Mouse (Mus musculus) heart, embryonic 14.5 days (tissue): ENCODE measurements at regions not wholly inside any gene's neighbourhood (a gene's known extent, or its start where the extent isn't known, plus 50 kb on each side); places are given as distances from the start of the nearest gene placed in this dataset.

Experiments
- ATAC-seq: fragments of 200-750 bp; cut with Nextera tagmentation; 2 replicates; pipeline ENCODE4 v1.8.0; 2017; ENCODE audit warnings: low read depth, moderate TSS enrichment; ENCODE audit not compliant: insufficient number of reproducible peaks, insufficient read depth, low FRiP score
- H3K27ac ChIP-seq, 2 experiments: fragments of 200-500 bp in 1 of 2; fragments of 300-500 bp in 1 of 2; sonication (generic) in 1 of 2; replicated peaks in 1 of 2; 2 replicates each; pipeline ENCODE4 v1.5.1; 2012 to 2014; ENCODE audit warnings: low read depth in 2 of 2, low read length in 2 of 2, control low read depth in 1 of 2, mild to moderate bottlenecking in 1 of 2, mixed read lengths in 1 of 2; ENCODE audit not compliant: control insufficient read depth in 1 of 2, insufficient read depth in 1 of 2
- H3K27me3 ChIP-seq: fragments of 300-500 bp; sonication (generic); 2 replicates; pipeline ENCODE4 v1.6.1; 2014; ENCODE audit warnings: mild to moderate bottlenecking, low read length, control low read depth; ENCODE audit not compliant: control insufficient read depth, insufficient read depth
- H3K36me3 ChIP-seq: fragments of 300-500 bp; sonication (generic); 2 replicates; pipeline ENCODE4 v1.6.1; 2014; ENCODE audit warnings: mild to moderate bottlenecking, control low read depth, low read length, mixed read lengths; ENCODE audit not compliant: control insufficient read depth, insufficient read depth
- H3K4me1 ChIP-seq, 2 experiments: fragments of 200-500 bp in 1 of 2; fragments of 300-500 bp in 1 of 2; sonication (generic) in 1 of 2; 2 replicates each; pipeline ENCODE4 v1.6.1; 2012 to 2014; ENCODE audit warnings: low read length in 2 of 2, control low read depth in 1 of 2, mixed read lengths in 1 of 2; ENCODE audit not compliant: control insufficient read depth in 2 of 2, insufficient read depth in 2 of 2
- H3K4me2 ChIP-seq: fragments of 300-500 bp; sonication (generic); 2 replicates; pipeline ENCODE4 v1.6.1; 2014; ENCODE audit warnings: mild to moderate bottlenecking, low read length
- H3K4me3 ChIP-seq, 2 experiments: fragments of 200-500 bp in 1 of 2; fragments of 300-500 bp in 1 of 2; sonication (generic) in 1 of 2; 2 replicates each; pipeline ENCODE4 v1.5.1; 2012 to 2014; ENCODE audit warnings: low read length in 2 of 2, mild to moderate bottlenecking in 2 of 2, control low read depth in 1 of 2, low read depth in 1 of 2, moderate library complexity in 1 of 2; ENCODE audit not compliant: control insufficient read depth in 1 of 2, insufficient read depth in 1 of 2
- H3K9ac ChIP-seq: fragments of 300-500 bp; sonication (generic); 2 replicates; pipeline ENCODE4 v1.6.1; 2014; ENCODE audit warnings: mild to moderate bottlenecking, low read length
- H3K9me3 ChIP-seq: fragments of 300-500 bp; sonication (generic); 2 replicates; pipeline ENCODE4 v1.6.1; 2016; ENCODE audit warnings: low read length, control low read depth; ENCODE audit not compliant: control insufficient read depth
- WGBS: fragments of 180-500 bp; shearing (Covaris S2); extraction: QIAGEN DNeasy Blood & Tissue Kit; methylation state at CpG from one replicate; pipeline ENCODE4 v1.1.7; 2014; 5-methylcytosine and 5-hydroxymethylcytosine counted together

DNA sequence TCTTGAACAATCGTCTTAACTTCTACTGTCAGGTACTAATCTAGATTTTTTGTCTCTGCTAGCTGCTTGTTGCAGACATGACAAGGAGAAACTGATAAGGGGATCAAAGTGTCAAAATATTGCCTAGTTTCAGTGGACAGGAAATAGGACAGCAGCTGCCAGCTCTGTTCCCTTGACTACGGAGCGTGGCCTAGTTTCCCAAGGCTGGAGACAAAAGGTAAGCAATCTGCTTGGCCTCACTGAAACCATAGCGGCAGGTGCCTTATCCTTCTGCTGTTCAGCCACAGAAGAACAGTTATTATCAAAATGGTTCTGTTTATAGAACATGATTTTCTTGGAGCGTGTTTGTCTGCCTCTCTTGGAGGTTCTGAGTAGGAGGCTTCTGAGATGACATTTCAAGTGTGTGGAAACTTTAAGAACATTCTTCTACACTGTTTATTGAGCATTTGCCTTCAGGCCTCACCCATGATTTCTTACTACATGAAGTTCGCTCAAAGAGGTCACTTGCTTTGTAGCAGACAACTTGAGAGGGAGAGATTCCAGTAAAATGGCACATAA is 712.1 kb downstream of the Sorcs1 start:
- Histone ChIP-seq H3K4me2 (no peak overlapping the region), H3K36me3 (no peaks in the 10 kb centered on the region), H3K4me1 (no peaks in the 10 kb centered on the region), H3K27me3 (no peaks in the 10 kb centered on the region), H3K27ac (no peak overlapping the region), H3K9ac (no peak overlapping the region), H3K4me3 (no peak overlapping the region), H3K9me3 (no peaks in the 10 kb centered on the region)
- ATAC-seq: no peak
- WGBS: 58% methylated on average over 6 of the region's 6 CpGs

GRCm38 (mm10) chr19:49964679-49965078 is 713.8 kb downstream of the Sorcs1 start:
- 79% methylated on average over 5 of the region's 5 CpGs for WGBS
- H3K36me3 ChIP-seq: no peaks in the 10 kb centered on the region
- no peaks in the 10 kb centered on the region for H3K9me3 ChIP-seq
- no peaks in the 10 kb centered on the region for H3K4me1 ChIP-seq
- no peak for ATAC-seq
- no peak overlapping the region for H3K4me3 ChIP-seq
- no peaks in the 10 kb centered on the region for H3K27me3 ChIP-seq
- H3K27ac ChIP-seq: no peak overlapping the region
- H3K9ac ChIP-seq: no peak overlapping the region
- H3K4me2 ChIP-seq: no peak overlapping the region

GRCm38 (mm10) chr19:49958517-49958916 is 719.9 kb downstream of the Sorcs1 start:
- no peaks in the 10 kb centered on the region for H3K4me1 ChIP-seq
- no peak for ATAC-seq
- no peaks in the 10 kb centered on the region for H3K36me3 ChIP-seq
- no peaks in the 10 kb centered on the region for H3K9me3 ChIP-seq
- 48% methylated on average over 5 of the region's 5 CpGs for WGBS
- H3K9ac ChIP-seq: no peak overlapping the region
- no peak overlapping the region for H3K27ac ChIP-seq
- no peaks in the 10 kb centered on the region for H3K27me3 ChIP-seq
- H3K4me2 ChIP-seq: no peak overlapping the region
- H3K4me3 ChIP-seq: no peak overlapping the region

GRCm38 (mm10) chr19:49931202-49931601 is 747.2 kb downstream of the Sorcs1 start:
- Histone ChIP-seq H3K9ac (no peak overlapping the region), H3K36me3 (no peaks in the 10 kb centered on the region), H3K4me2 (no peak overlapping the region), H3K27ac (no peak overlapping the region), H3K4me3 (no peak overlapping the region), H3K27me3 (no peaks in the 10 kb centered on the region), H3K9me3 (no peaks in the 10 kb centered on the region), H3K4me1 (no peaks in the 10 kb centered on the region)
- WGBS: 23% methylated on average over 3 of the region's 3 CpGs
- ATAC-seq: no peak

GRCm38 (mm10) chr19:49911738-49912137 is 766.7 kb downstream of the Sorcs1 start:
- Histone ChIP-seq H3K9me3 (no peaks in the 10 kb centered on the region), H3K27me3 (no peaks in the 10 kb centered on the region), H3K9ac (no peak overlapping the region), H3K36me3 (no peaks in the 10 kb centered on the region), H3K4me1 (no peaks in the 10 kb centered on the region), H3K4me2 (no peak overlapping the region), H3K27ac (no peak overlapping the region), H3K4me3 (no peak overlapping the region)
- ATAC-seq: no peak
- 63% methylated on average over 3 of the region's 3 CpGs for WGBS

DNA sequence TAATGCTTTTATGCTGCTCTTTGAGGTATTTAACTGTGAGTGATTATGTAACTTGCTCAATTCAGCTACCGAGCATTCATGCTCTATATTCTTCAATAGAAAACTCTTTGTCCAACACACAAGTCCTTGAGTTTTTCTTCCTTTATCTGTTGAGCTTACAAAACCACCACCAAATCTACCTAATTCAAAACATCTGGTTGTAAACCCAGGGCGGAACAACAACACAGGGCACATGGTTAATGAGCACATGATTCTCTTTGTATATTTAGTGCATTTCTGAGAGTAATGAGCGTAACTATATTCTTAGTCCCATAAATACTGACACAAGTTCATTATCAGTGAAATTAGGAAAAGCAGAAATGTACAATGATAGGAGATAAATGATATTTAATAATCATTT is 798.2 kb downstream of the Sorcs1 start:
- Histone ChIP-seq H3K4me3 (no peak overlapping the region), H3K36me3 (no peaks in the 10 kb centered on the region), H3K9me3 (no peaks in the 10 kb centered on the region), H3K4me2 (no peak overlapping the region), H3K27me3 (no peaks in the 10 kb centered on the region), H3K9ac (no peak overlapping the region), H3K27ac (no peak overlapping the region), H3K4me1 (no peaks in the 10 kb centered on the region)
- ATAC-seq: no peak
- WGBS: 77% methylated on average over 3 of the region's 3 CpGs

DNA sequence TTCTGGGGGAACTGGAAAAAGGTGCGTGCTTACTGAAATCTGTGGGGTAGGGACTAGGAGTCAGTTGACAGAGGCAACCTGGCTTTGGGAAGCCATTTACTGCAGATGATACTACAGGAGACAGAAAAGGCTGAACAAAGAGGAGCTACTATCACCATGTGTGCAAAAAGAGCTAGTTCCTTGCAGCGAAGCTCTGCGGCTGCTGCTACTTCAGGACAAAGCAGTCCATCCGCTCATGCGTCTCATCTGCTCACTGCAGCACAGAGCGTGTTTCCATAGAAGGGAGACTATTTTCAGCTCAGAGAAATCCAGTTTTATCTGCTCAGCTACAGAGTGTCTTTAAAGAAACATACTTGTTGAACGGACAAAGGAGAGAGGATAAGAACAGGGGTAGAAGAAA is 817.7 kb downstream of the Sorcs1 start:
- no peaks in the 10 kb centered on the region for H3K27me3 ChIP-seq
- H3K9ac ChIP-seq: 0 out of 2 replicates have a peak overlapping the region, but pooled peaks have one; percentile 18
- H3K27ac ChIP-seq: 0 out of 4 replicates have a peak overlapping the region, but pooled peaks of 1 of the 2 experiments have one; percentile 20
- WGBS: 36% methylated on average over 7 of the region's 7 CpGs
- no peaks in the 10 kb centered on the region for H3K36me3 ChIP-seq
- H3K4me1 ChIP-seq: no peaks in the 10 kb centered on the region
- H3K4me3 ChIP-seq: peak overlapping the region; percentile 5 to 16; a peak in 1 of 4 replicates
- H3K4me2 ChIP-seq: peak overlapping the region; percentile 58
- no peak for ATAC-seq
- no peaks in the 10 kb centered on the region for H3K9me3 ChIP-seq

GRCm38 (mm10) chr19:49855481-49856035 is 822.9 kb downstream of the Sorcs1 start:
- no peaks in the 10 kb centered on the region for H3K4me1 ChIP-seq
- no peaks in the 10 kb centered on the region for H3K27me3 ChIP-seq
- no peak for ATAC-seq
- H3K9me3 ChIP-seq: no peaks in the 10 kb centered on the region
- H3K27ac ChIP-seq: no peak overlapping the region
- no peaks in the 10 kb centered on the region for H3K36me3 ChIP-seq
- no peak overlapping the region for H3K9ac ChIP-seq
- no peak overlapping the region for H3K4me3 ChIP-seq
- H3K4me2 ChIP-seq: no peak overlapping the region
- WGBS: 71% methylated on average over 9 of the region's 9 CpGs
